Mouse (Mus musculus) central nervous system, embryonic 11.5 days (tissue): ENCODE measurements around the gene Gm11757. TPM values are rescaled to one million over a fixed set of nuclear protein-coding genes. Genes with fewer than 3 reads are reported as not detected.

ENCODE experiments used
- polyA plus RNA-seq: library from polyadenylated mRNA; depleted of rRNA; stranded (reverse); fragments of >200 nt; gene quantifications from 2 replicates; pipeline ENCODE4 v1.2.3, GENCODE M21; 2012; rRNA removed

Gene Gm11757
- polyA plus RNA-seq, result not detected in 2 replicates

DNA sequence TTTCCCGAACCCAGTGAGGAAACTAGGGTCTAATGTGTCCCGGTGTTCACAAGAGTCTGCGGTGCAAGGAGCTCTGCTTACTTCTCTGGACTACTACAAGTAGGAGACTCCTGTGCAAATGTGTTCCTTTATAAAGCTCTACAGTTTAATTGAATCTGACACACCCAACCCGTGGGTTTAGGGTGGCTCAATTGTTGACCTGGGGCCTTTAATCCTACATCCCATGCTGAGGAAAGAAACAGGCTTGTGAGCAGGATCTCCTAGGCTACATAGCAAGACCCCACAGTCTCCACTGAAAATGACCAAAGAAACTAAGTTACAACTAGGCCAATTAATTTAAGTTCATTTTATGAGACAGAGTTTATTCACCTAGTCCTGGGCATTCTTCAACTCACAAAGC lies at the start of gene Gm11757:
Gene Gm11757, minus strand, starts transcription at position 101 of the 400 bp plus-strand sequence.

DNA sequence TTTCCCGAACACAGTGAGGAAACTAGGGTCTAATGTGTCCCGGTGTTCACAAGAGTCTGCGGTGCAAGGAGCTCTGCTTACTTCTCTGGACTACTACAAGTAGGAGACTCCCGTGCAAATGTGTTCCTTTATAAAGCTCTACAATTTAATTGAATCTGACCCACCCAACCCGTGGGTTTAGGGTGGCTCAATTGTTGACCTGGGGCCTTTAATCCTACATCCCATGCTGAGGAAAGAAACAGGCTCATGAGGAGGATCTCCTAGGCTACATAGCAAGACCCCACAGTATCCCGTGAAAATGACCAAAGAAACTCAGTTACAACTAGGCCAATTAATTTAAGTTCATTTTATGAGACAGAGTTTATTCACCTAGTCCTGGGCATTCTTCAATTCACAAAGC lies 29.7 kb upstream of the Gm11757 start, which contains the start of gene Gm11756:
Gene Gm11756, minus strand, starts transcription at position 101 of the 400 bp plus-strand sequence.

DNA sequence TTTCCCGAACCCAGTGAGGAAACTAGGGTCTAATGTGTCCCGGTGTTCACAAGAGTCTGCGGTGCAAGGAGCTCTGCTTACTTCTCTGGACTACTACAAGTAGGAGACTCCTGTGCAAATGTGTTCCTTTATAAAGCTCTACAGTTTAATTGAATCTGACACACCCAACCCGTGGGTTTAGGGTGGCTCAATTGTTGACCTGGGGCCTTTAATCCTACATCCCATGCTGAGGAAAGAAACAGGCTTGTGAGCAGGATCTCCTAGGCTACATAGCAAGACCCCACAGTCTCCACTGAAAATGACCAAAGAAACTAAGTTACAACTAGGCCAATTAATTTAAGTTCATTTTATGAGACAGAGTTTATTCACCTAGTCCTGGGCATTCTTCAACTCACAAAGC lies 14.9 kb upstream of the Gm11757 start, which contains the start of gene Gm13871:
Gene Gm13871, minus strand, starts transcription at position 101 of the 400 bp plus-strand sequence.

DNA sequence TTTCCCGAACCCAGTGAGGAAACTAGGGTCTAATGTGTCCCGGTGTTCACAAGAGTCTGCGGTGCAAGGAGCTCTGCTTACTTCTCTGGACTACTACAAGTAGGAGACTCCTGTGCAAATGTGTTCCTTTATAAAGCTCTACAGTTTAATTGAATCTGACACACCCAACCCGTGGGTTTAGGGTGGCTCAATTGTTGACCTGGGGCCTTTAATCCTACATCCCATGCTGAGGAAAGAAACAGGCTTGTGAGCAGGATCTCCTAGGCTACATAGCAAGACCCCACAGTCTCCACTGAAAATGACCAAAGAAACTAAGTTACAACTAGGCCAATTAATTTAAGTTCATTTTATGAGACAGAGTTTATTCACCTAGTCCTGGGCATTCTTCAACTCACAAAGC lies 14.7 kb downstream of the Gm11757 start, which contains the start of gene Gm11758:
Gene Gm11758, minus strand, starts transcription at position 101 of the 400 bp plus-strand sequence.

Other genes with a start within 250 kb of the Gm11757 start
- gene Gm11239, start 222.8 kb downstream of the Gm11757 start, polyA plus RNA-seq, result not detected in 2 replicates
- gene Gm428, start 207.6 kb downstream of the Gm11757 start, polyA plus RNA-seq, result not detected in 2 replicates
- 0.22 and 0.67 TPM in 2 replicates for gene Rasef, start 100.1 kb downstream of the Gm11757 start, polyA plus RNA-seq
- not detected in 2 replicates for gene Gm11758, start 14.8 kb downstream of the Gm11757 start, polyA plus RNA-seq
- gene Gm13871, start 14.8 kb upstream of the Gm11757 start, polyA plus RNA-seq, result not detected in 2 replicates
- 0.09 TPM in 1 of 2 replicates, not detected in the other for gene Gm11756, start 29.6 kb upstream of the Gm11757 start, polyA plus RNA-seq
- 1.9 TPM in 1 of 2 replicates, not detected in the other for gene 2310002L09Rik, start 59.7 kb upstream of the Gm11757 start, polyA plus RNA-seq
- gene Frmd3, start 122.3 kb upstream of the Gm11757 start, polyA plus RNA-seq, result 2.1 and 2.4 TPM in 2 replicates